Mouse (Mus musculus) liver, postnatal 0 days (tissue): ENCODE results near the gene Yipf2.

ENCODE experiments used
- CTCF ChIP-seq: sonication (generic); IDR thresholded peaks from 2 replicates; pipeline ENCODE4 v1.5.1; 2016; ENCODE audit warnings: antibody characterized with exemption, low read depth
- EP300 ChIP-seq: IDR thresholded peaks from 2 replicates; pipeline ENCODE4 v1.6.1; 2016; ENCODE audit warnings: antibody characterized with exemption, low read depth, mild to moderate bottlenecking

- TF ChIP-seq CTCF = no peak
- TF ChIP-seq EP300 = no peak
These were observed 1.3 kb downstream of the Yipf2 start for GRCm38 (mm10) chr9:21591127-21591830.
